Mouse (Mus musculus) liver, embryonic 14.5 days (tissue): ENCODE results near the gene Nktr. TPM values are rescaled to one million over a fixed set of nuclear protein-coding genes. Genes with fewer than 3 reads are reported as not detected.

Experiments
- ATAC-seq: fragments of 200-750 bp; cut with Nextera tagmentation; 2 replicates; pipeline ENCODE4 v1.8.0; 2017; ENCODE audit warnings: moderate number of reproducible peaks, mild to moderate bottlenecking, moderate library complexity; ENCODE audit not compliant: insufficient read depth
- DNase-seq, 3 experiments: peaks; one replicate each; pipeline ENCODE4 v3.0.0-alpha.2; 2012 to 2013; ENCODE audit warnings: low read depth in 3 of 3, low spot score in 3 of 3
- H3K27ac ChIP-seq: fragments of 300-500 bp; sonication (generic); 2 replicates; pipeline ENCODE4 v1.5.1; 2014; ENCODE audit warnings: moderate library complexity, mild to moderate bottlenecking, control low read depth, inconsistent platforms
- H3K27me3 ChIP-seq: fragments of 300-500 bp; sonication (generic); 2 replicates; pipeline ENCODE4 v1.6.1; 2014; ENCODE audit warnings: mild to moderate bottlenecking, low read length, moderate library complexity; ENCODE audit not compliant: control insufficient read depth, insufficient read depth
- H3K36me3 ChIP-seq: fragments of 300-500 bp; sonication (generic); replicated peaks from 2 replicates; pipeline ENCODE4 v1.6.1; 2014; ENCODE audit warnings: low read depth; ENCODE audit not compliant: control insufficient read depth, insufficient read depth
- H3K4me1 ChIP-seq, 2 experiments: fragments of 200-500 bp in 1 of 2; fragments of 300-500 bp in 1 of 2; sonication (generic) in 1 of 2; replicated peaks; 2 replicates each; pipeline ENCODE4 v1.6.1; 2012 to 2014; ENCODE audit warnings: antibody characterized with exemption in 1 of 2, inconsistent platforms in 1 of 2, low read length in 1 of 2; ENCODE audit not compliant: control insufficient read depth in 2 of 2, insufficient read depth in 2 of 2
- H3K4me2 ChIP-seq: fragments of 300-500 bp; sonication (generic); 2 replicates; pipeline ENCODE4 v1.6.1; 2014; ENCODE audit warnings: low read depth, mild to moderate bottlenecking, control low read depth, moderate library complexity
- H3K4me3 ChIP-seq, 2 experiments: fragments of 200-500 bp in 1 of 2; fragments of 300-500 bp in 1 of 2; sonication (generic) in 1 of 2; 2 replicates each; pipeline ENCODE4 v1.5.1; 2012 to 2014; ENCODE audit warnings: low read depth in 2 of 2, low read length in 2 of 2, mild to moderate bottlenecking in 2 of 2, control low read depth in 1 of 2, inconsistent platforms in 1 of 2, moderate library complexity in 1 of 2; ENCODE audit not compliant: insufficient read depth in 1 of 2
- H3K9ac ChIP-seq: fragments of 300-500 bp; sonication (generic); replicated peaks from 2 replicates; pipeline ENCODE4 v1.6.1; 2014; ENCODE audit warnings: mild to moderate bottlenecking, control low read depth, moderate library complexity
- H3K9me3 ChIP-seq: fragments of 300-500 bp; sonication (generic); 2 replicates; pipeline ENCODE4 v1.6.1; 2016; ENCODE audit warnings: low read length, mixed read lengths; ENCODE audit not compliant: control insufficient read depth
- CTCF ChIP-seq: IDR thresholded peaks from 2 replicates; pipeline ENCODE4 v1.5.1; 2016; ENCODE audit warnings: antibody characterized with exemption, low read depth, control low read depth
- EP300 ChIP-seq: IDR thresholded peaks from 2 replicates; pipeline ENCODE4 v1.6.1; 2016; ENCODE audit warnings: antibody characterized with exemption, low read depth
- WGBS: fragments of 180-500 bp; shearing (Covaris S2); extraction: QIAGEN DNeasy Blood & Tissue Kit; methylation state at CpG from one replicate; pipeline ENCODE4 v1.1.7; 2014; ENCODE audit not compliant: insufficient replicate concordance; 5-methylcytosine and 5-hydroxymethylcytosine counted together
- polyA plus RNA-seq, 2 experiments: library from polyadenylated mRNA; depleted of rRNA in 1 of 2; stranded (reverse) in 1 of 2; unstranded in 1 of 2; fragments of >200 nt; fragmentation: Nextera tagmentation in 1 of 2; extraction: Ambion mirVana in 1 of 2; gene quantifications; 2 replicates each; pipeline versions ENCODE4 v1.2.1 to v1.2.3; 2012 to 2014

Gene Nktr
- polyA plus RNA-seq, 2 experiments, result 18.5 to 41.5 TPM

GRCm38 (mm10) chr9:121719347-121720331 is 670 bp downstream of the Nktr start:
- under 1% methylated on average over 67 of the region's 87 CpGs for WGBS
- H3K4me2 ChIP-seq, result peak overlapping the region; percentile 99
- peak in 1 of 3 experiments; percentile 44 for DNase-seq
- peaks cover 4 to 16% of the 10 kb centered on the region in 2 experiments for H3K4me1 ChIP-seq
- peak overlapping the region; percentile 84 for H3K27ac ChIP-seq
- H3K27me3 ChIP-seq, result no peaks in the 10 kb centered on the region
- peak overlapping the region; percentile 90 to 91 for H3K4me3 ChIP-seq
- no peaks in the 10 kb centered on the region for H3K9me3 ChIP-seq
- H3K9ac ChIP-seq, result peak overlapping the region; percentile 88
- peak; percentile 53 for ATAC-seq
- TF ChIP-seq EP300, result no peak
- TF ChIP-seq CTCF, result peak; percentile 12; the same call in 1 of the 2 replicates
- H3K36me3 ChIP-seq, result no peaks in the 10 kb centered on the region

DNA sequence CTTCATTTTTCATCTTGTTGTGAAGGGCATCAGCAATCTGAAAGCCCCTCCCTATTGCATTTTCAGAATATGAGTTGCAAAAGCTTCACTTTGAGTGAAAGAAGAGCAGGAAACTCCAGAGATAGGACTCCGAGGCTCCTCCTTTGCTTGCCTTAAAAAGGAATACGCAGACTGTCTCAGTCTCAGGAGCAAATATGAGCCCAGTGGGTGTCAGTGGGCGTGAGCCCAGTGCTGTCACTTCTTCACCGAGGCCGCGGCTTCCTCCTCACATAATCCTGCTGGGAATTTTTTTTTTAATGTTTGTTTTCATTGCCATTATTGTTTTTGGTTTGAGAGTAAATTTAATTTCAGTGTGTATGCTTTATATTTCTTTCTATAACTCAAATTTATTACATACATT is 21.5 kb downstream of the Nktr start:
- no peak for TF ChIP-seq CTCF
- no peak for TF ChIP-seq EP300
- no peak overlapping the region for H3K9ac ChIP-seq
- no peaks in the 10 kb centered on the region for H3K4me1 ChIP-seq
- no peak for DNase-seq
- H3K36me3 ChIP-seq, result peaks cover 37% of the 10 kb centered on the region
- H3K4me2 ChIP-seq, result no peak overlapping the region
- WGBS, result 88% methylated on average over 6 of the region's 6 CpGs
- no peaks in the 10 kb centered on the region for H3K27me3 ChIP-seq
- ATAC-seq, result no peak
- H3K9me3 ChIP-seq, result no peaks in the 10 kb centered on the region
- no peak overlapping the region for H3K4me3 ChIP-seq
- H3K27ac ChIP-seq, result no peak overlapping the region

GRCm38 (mm10) chr9:121741168-121741567 is 22.2 kb downstream of the Nktr start:
- H3K36me3 ChIP-seq, result peaks cover 43% of the 10 kb centered on the region
- DNase-seq (no peak), ATAC-seq (no peak)
- H3K27me3 ChIP-seq, result no peaks in the 10 kb centered on the region
- H3K27ac ChIP-seq, result no peak overlapping the region
- no peaks in the 10 kb centered on the region for H3K4me1 ChIP-seq
- H3K4me3 ChIP-seq, result no peak overlapping the region
- H3K4me2 ChIP-seq, result no peak overlapping the region
- no peaks in the 10 kb centered on the region for H3K9me3 ChIP-seq
- no peak overlapping the region for H3K9ac ChIP-seq
- WGBS, result 73% methylated on average over 3 of the region's 3 CpGs
- TF ChIP-seq CTCF (no peak), EP300 (no peak)

GRCm38 (mm10) chr9:121744051-121744450 is 25.1 kb downstream of the Nktr start:
- Histone ChIP-seq H3K9me3 (no peaks in the 10 kb centered on the region), H3K27ac (no peak overlapping the region), H3K27me3 (no peaks in the 10 kb centered on the region), H3K36me3 (peaks cover 72% of the 10 kb centered on the region), H3K4me2 (no peak overlapping the region), H3K4me1 (no peaks in the 10 kb centered on the region), H3K9ac (no peak overlapping the region), H3K4me3 (no peak overlapping the region)
- WGBS, result 62% methylated on average over 8 of the region's 8 CpGs
- DNase-seq, result no peak
- no peak for TF ChIP-seq CTCF
- no peak for TF ChIP-seq EP300
- no peak for ATAC-seq

GRCm38 (mm10) chr9:121752774-121753173 is 33.8 kb downstream of the Nktr start:
- H3K4me3 ChIP-seq, result no peak overlapping the region
- H3K36me3 ChIP-seq, result peaks cover 78% of the 10 kb centered on the region
- no peak overlapping the region for H3K4me2 ChIP-seq
- DNase-seq (no peak), ATAC-seq (no peak)
- no peak for TF ChIP-seq EP300
- no peak for TF ChIP-seq CTCF
- H3K27me3 ChIP-seq, result no peaks in the 10 kb centered on the region
- no peaks in the 10 kb centered on the region for H3K9me3 ChIP-seq
- no peak overlapping the region for H3K27ac ChIP-seq
- 88% methylated on average over 9 of the region's 9 CpGs for WGBS
- no peaks in the 10 kb centered on the region for H3K4me1 ChIP-seq
- no peak overlapping the region for H3K9ac ChIP-seq
